Mouse (Mus musculus) lung, postnatal 25 days (tissue): ENCODE results near the gene Exoc4.

ENCODE experiments used
- DNase-seq: peaks from one replicate; pipeline ENCODE4 v3.0.0; 2022; ENCODE audit warnings: low spot score

Gene Exoc4

GRCm38 (mm10) chr6:33476134-33476533, 227.2 kb downstream of the Exoc4 start:
- no peak for DNase-seq

GRCm38 (mm10) chr6:33484568-33484967, 235.7 kb downstream of the Exoc4 start:
- no peak for DNase-seq

GRCm38 (mm10) chr6:33489788-33490187, 240.9 kb downstream of the Exoc4 start:
- no peak for DNase-seq

- no peak for DNase-seq
Measured at GRCm38 (mm10) chr6:33496141-33496855, 247.4 kb downstream of the Exoc4 start.

GRCm38 (mm10) chr6:33497348-33497747, 248.5 kb downstream of the Exoc4 start:
- no peak for DNase-seq

GRCm38 (mm10) chr6:33502388-33502787, 253.5 kb downstream of the Exoc4 start:
- DNase-seq, result no peak

- DNase-seq, result no peak
Measured at GRCm38 (mm10) chr6:33503381-33503780, 254.5 kb downstream of the Exoc4 start.

GRCm38 (mm10) chr6:33507134-33507533, 258.2 kb downstream of the Exoc4 start:
- DNase-seq, result no peak

GRCm38 (mm10) chr6:33515391-33515790, 266.5 kb downstream of the Exoc4 start:
- no peak for DNase-seq

- DNase-seq, result no peak
Measured at GRCm38 (mm10) chr6:33516798-33517197, 267.9 kb downstream of the Exoc4 start.

- no peak for DNase-seq
Measured at GRCm38 (mm10) chr6:33517890-33518410, 269.1 kb downstream of the Exoc4 start.

- no peak for DNase-seq
Measured at GRCm38 (mm10) chr6:33525695-33526366, 276.9 kb downstream of the Exoc4 start.

GRCm38 (mm10) chr6:33540356-33540755, 291.5 kb downstream of the Exoc4 start:
- DNase-seq, result no peak

- DNase-seq, result no peak
Measured at GRCm38 (mm10) chr6:33542712-33543111, 293.8 kb downstream of the Exoc4 start.

- DNase-seq, result no peak
Measured at GRCm38 (mm10) chr6:33551934-33552333, 303.0 kb downstream of the Exoc4 start.

GRCm38 (mm10) chr6:33560925-33561324, 312.0 kb downstream of the Exoc4 start:
- no peak for DNase-seq

GRCm38 (mm10) chr6:33561911-33562310, 313.0 kb downstream of the Exoc4 start:
- DNase-seq, result no peak

- no peak for DNase-seq
Measured at GRCm38 (mm10) chr6:33575947-33576346, 327.1 kb downstream of the Exoc4 start.

GRCm38 (mm10) chr6:33608469-33608868, 359.6 kb downstream of the Exoc4 start:
- no peak for DNase-seq

- no peak for DNase-seq
Measured at GRCm38 (mm10) chr6:33613978-33614377, 365.1 kb downstream of the Exoc4 start.

GRCm38 (mm10) chr6:33618590-33618989, 369.7 kb downstream of the Exoc4 start:
- no peak for DNase-seq

GRCm38 (mm10) chr6:33620701-33621100, 371.8 kb downstream of the Exoc4 start:
- no peak for DNase-seq

- DNase-seq, result no peak
Measured at GRCm38 (mm10) chr6:33625931-33626330, 377.0 kb downstream of the Exoc4 start.
